Mouse (Mus musculus) left cerebral cortex, adult 9 months (tissue): ENCODE results near the gene Tars.
A peak's percentile ranks its signal among the peaks of the same experiment; 100 is the strongest.

Source experiments
- DNase-seq, 2 experiments: peaks; one replicate each; pipeline ENCODE4 v3.0.0; 2022; ENCODE audit warnings: low spot score in 2 of 2

Tars gene

GRCm38 (mm10) chr15:11399356-11400067 lies at the start of gene Tars:
Gene Tars (minus strand): TSS chr15:11399665.
- peak; percentile 98 to 99 for DNase-seq

GRCm38 (mm10) chr15:11437361-11437760 lies 37.9 kb upstream of the Tars start:
- no peak for DNase-seq

GRCm38 (mm10) chr15:11436709-11437280 lies 37.3 kb upstream of the Tars start:
- DNase-seq: no peak

GRCm38 (mm10) chr15:11426899-11427298 lies 27.4 kb upstream of the Tars start:
- no peak for DNase-seq

- no peak for DNase-seq
These were observed 14.0 kb upstream of the Tars start for GRCm38 (mm10) chr15:11413484-11413883.

- DNase-seq: no peak
These were observed 13.1 kb upstream of the Tars start for GRCm38 (mm10) chr15:11412542-11412941.

GRCm38 (mm10) chr15:11411846-11412245 lies 12.4 kb upstream of the Tars start:
- DNase-seq: no peak

GRCm38 (mm10) chr15:11408155-11408826 lies 8.8 kb upstream of the Tars start:
- peak in 1 of 2 experiments; percentile 16 for DNase-seq

- peak in 1 of 2 experiments; percentile 63 for DNase-seq
These were observed 7.9 kb upstream of the Tars start for GRCm38 (mm10) chr15:11407381-11407780.

- DNase-seq: no peak
These were observed 7.3 kb upstream of the Tars start for GRCm38 (mm10) chr15:11406769-11407168.

GRCm38 (mm10) chr15:11398676-11399350 lies 652 bp downstream of the Tars start:
- no peak for DNase-seq

- DNase-seq: no peak
These were observed 3.0 kb downstream of the Tars start for GRCm38 (mm10) chr15:11396421-11396820.

GRCm38 (mm10) chr15:11392903-11393302 lies 6.6 kb downstream of the Tars start:
- DNase-seq: no peak

GRCm38 (mm10) chr15:11383796-11384195 lies 15.7 kb downstream of the Tars start:
- no peak for DNase-seq

GRCm38 (mm10) chr15:11382585-11382984 lies 16.9 kb downstream of the Tars start:
- no peak for DNase-seq

GRCm38 (mm10) chr15:11380616-11381015 lies 18.8 kb downstream of the Tars start:
- no peak for DNase-seq

- DNase-seq: peak in 1 of 2 experiments; percentile 12
These were observed 19.4 kb downstream of the Tars start for GRCm38 (mm10) chr15:11380087-11380530.

- DNase-seq: no peak
These were observed 19.9 kb downstream of the Tars start for GRCm38 (mm10) chr15:11379431-11380086.

- DNase-seq: no peak
These were observed 28.9 kb downstream of the Tars start for GRCm38 (mm10) chr15:11370477-11371085.

- no peak for DNase-seq
These were observed 29.9 kb downstream of the Tars start for GRCm38 (mm10) chr15:11369572-11369971.

- DNase-seq: peak; percentile 13 to 69
These were observed 34.7 kb downstream of the Tars start for GRCm38 (mm10) chr15:11364795-11365194.
